Comparison of ENCODE assay signal across 8 mouse cellular contexts in the genomic region with DNA sequence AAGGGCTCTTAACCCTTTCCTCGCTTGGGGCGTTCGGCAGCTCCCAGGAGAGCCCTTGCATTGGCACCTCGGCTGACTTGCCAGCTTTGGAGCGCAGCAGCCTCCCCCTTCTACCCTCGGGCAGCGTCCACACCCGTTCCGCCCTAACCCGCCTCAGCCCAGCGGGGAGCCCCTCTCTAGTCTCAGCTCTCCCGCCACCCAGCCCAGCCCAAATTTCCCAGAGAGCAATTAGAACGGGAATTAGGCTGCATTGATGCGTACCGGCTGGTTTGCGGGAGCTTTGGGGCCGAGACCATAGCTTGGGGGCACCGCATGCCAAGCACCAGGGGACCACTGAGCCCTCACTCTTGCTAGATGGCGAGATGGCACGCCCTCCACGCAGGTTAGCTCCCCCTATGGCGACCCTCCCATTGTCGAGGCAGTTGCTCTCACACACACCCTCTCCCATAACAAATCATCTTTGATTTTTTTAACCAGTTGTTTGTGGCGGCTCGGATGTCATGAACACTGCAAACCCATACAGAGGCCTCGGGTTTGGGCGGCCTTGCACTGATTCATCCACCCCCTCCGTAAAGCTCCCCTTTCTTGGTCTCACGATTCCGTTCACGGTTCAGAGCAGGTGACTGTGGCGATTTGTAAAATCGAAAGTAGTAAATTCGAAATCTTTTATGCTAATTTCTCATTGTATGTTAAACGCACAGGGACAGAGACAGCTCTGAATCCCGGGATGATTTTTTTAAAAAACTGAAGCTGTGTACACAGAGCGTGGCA. TPM values are rescaled to one million over a fixed set of nuclear protein-coding genes. Genes with fewer than 3 reads are reported as not detected.
DNase-seq lines count a peak whose midpoint lies in the region; ATAC-seq and TF ChIP-seq lines count a peak whose summit lies in the region.

No protein-coding gene starts in this region.

- H3K4me2 ChIP-seq in hindbrain, embryonic 13.5 days = peak overlapping the region; percentile 57
- H3K4me2 ChIP-seq in midbrain, embryonic 11.5 days = peak overlapping the region; percentile 61

- no peak; the same call in none of the 2 replicates for ATAC-seq in hindbrain, embryonic 13.5 days (ENCODE audit: low FRiP score)
- peak; percentile 52 for ATAC-seq in midbrain, embryonic 11.5 days (ENCODE audit: low FRiP score)
- no peak for ATAC-seq in monocyte, adult 5-6 weeks (replicated peaks; ENCODE audit: insufficient number of reproducible peaks, low FRiP score, low TSS enrichment, poor library complexity, severe bottlenecking)
- no peak for ATAC-seq in megakaryocyte progenitor cell, adult 5-6 weeks (replicated peaks; ENCODE audit: poor library complexity)

- peaks cover 46% of the 10 kb centered on the region for H3K27me3 ChIP-seq in liver, adult 2 months (ENCODE audit: control insufficient read depth, insufficient read depth, low read length)
- peaks cover 98% of the 10 kb centered on the region for H3K27me3 ChIP-seq in hindbrain, embryonic 13.5 days
- peaks cover 65% of the 10 kb centered on the region for H3K27me3 ChIP-seq in midbrain, embryonic 11.5 days (ENCODE audit: control insufficient read depth, insufficient read depth, low read length)

- H3K4me1 ChIP-seq in liver, adult 2 months (ENCODE audit: control insufficient read depth, insufficient read depth, low read length) = peaks cover 11% of the 10 kb centered on the region
- peaks cover 41% of the 10 kb centered on the region for H3K4me1 ChIP-seq in hindbrain, embryonic 13.5 days (replicated peaks)
- peaks cover 32% of the 10 kb centered on the region for H3K4me1 ChIP-seq in midbrain, embryonic 11.5 days (ENCODE audit: control insufficient read depth, insufficient read depth, low read length)

- H3K4me3 ChIP-seq in liver, adult 2 months (ENCODE audit: insufficient read depth, low read depth, low read length) = peak overlapping the region; percentile 36
- H3K4me3 ChIP-seq in hindbrain, embryonic 13.5 days = peak overlapping the region; percentile 20
- H3K4me3 ChIP-seq in midbrain, embryonic 11.5 days (ENCODE audit: low read depth, low read length) = peak overlapping the region; percentile 41

- no peak for DNase-seq in liver, adult 2 months (ENCODE audit: extremely low read depth, low read depth, low spot score)
- no peak for DNase-seq in liver
- DNase-seq in cerebellum, adult 9-11 months = peak; percentile 24
- DNase-seq in midbrain, embryonic 11.5 days (ENCODE audit: low spot score, missing footprints) = peak; percentile 93
- no peak for DNase-seq in gastrocnemius, postnatal 4 days (ENCODE audit: low spot score in 2 of 2)

- peaks cover 10% of the 10 kb centered on the region for H3K9me3 ChIP-seq in hindbrain, embryonic 13.5 days
- H3K9me3 ChIP-seq in midbrain, embryonic 11.5 days (ENCODE audit: control insufficient read depth, low read length) = no peaks in the 10 kb centered on the region; the same call in 1 of the 2 replicates

- WGBS in liver, adult 2 months = 4% methylated on average over 37 of the region's 37 CpGs
- WGBS in hindbrain, embryonic 13.5 days = under 1% methylated on average over 37 of the region's 37 CpGs
- WGBS in midbrain, embryonic 11.5 days = under 1% methylated on average over 37 of the region's 37 CpGs

- no peaks in the 10 kb centered on the region for H3K79me2 ChIP-seq in liver, adult 2 months (ENCODE audit: control insufficient read depth, insufficient read depth, low read length)

- no peak overlapping the region for H3K9ac ChIP-seq in liver, adult 2 months (ENCODE audit: low read depth, low read length)
- no peak overlapping the region for H3K9ac ChIP-seq in hindbrain, embryonic 13.5 days
- no peak overlapping the region for H3K9ac ChIP-seq in midbrain, embryonic 11.5 days (ENCODE audit: low read length)

- TF ChIP-seq POLR2A in liver, adult 2 months (IDR thresholded peaks at IDR 0.05; ENCODE audit: extremely low read depth, insufficient read depth, low read length) = no peak

- no peak for TF ChIP-seq CTCF in liver, adult 2 months (IDR thresholded peaks at IDR 0.05; ENCODE audit: low read depth, low read length)

- no peaks in the 10 kb centered on the region for H3K36me3 ChIP-seq in liver, adult 2 months (ENCODE audit: control insufficient read depth, insufficient read depth, low read length)
- H3K36me3 ChIP-seq in hindbrain, embryonic 13.5 days = no peaks in the 10 kb centered on the region
- no peaks in the 10 kb centered on the region for H3K36me3 ChIP-seq in midbrain, embryonic 11.5 days (ENCODE audit: control insufficient read depth, insufficient read depth, low read length)

- no peak overlapping the region for H3K27ac ChIP-seq in liver, adult 2 months (replicated peaks; ENCODE audit: insufficient read depth, low read depth, low read length)
- no peak overlapping the region for H3K27ac ChIP-seq in hindbrain, embryonic 13.5 days
- no peak overlapping the region for H3K27ac ChIP-seq in midbrain, embryonic 11.5 days (ENCODE audit: low read depth, low read length)

RNA-seq across cellular contexts. Expression of a gene that starts 1.5 kb away (rescaled TPM):
- total RNA-seq in liver, adult 2 months (2014; rRNA removed) = not detected in 2 replicates
- polyA plus RNA-seq in liver, adult 2 months (2012; rRNA removed) = not detected in 2 replicates
- polyA plus RNA-seq in hindbrain, embryonic 13.5 days (2015; fragmentation: Nextera tagmentation; extraction: Ambion mirVana) = 5.8 and 7.2 TPM in 2 replicates
- 14.6 and 19.0 TPM in 2 replicates for polyA plus RNA-seq in midbrain, embryonic 11.5 days (2014; fragmentation: Nextera tagmentation; extraction: Ambion mirVana)
- total RNA-seq in monocyte, adult 5-6 weeks (2017) = not detected in 3 replicates
- total RNA-seq in megakaryocyte progenitor cell, adult 5-6 weeks (2015) = not detected in 2 replicates
- total RNA-seq in megakaryocyte progenitor cell, adult 5-6 weeks (2017) = not detected in 2 replicates
- total RNA-seq in gastrocnemius, postnatal 4 days (2021) = not detected

Comparison
In these comparisons a context has a peak if more than half of its experiments do, and no peak if none do; other contexts are left out.
1. DNase-seq: peak in cerebellum, adult 9-11 months (single experiment) and midbrain, embryonic 11.5 days (single experiment); none in liver, adult 2 months (single experiment), liver (single experiment) and gastrocnemius, postnatal 4 days (0 of 2).
2. Peak in every context shown above with its lines, with median percentiles within 50 percentile points of each other: H3K4me3 ChIP-seq.